Mouse (Mus musculus) retina, adult 2 months (tissue): Measurements from ENCODE around the gene Acp4.
"Not testable (repeated sequence)": the region's sequence is repeated elsewhere in the genome, so short reads cannot be mapped to it uniquely, and the experiment has no call there.

Source experiments
- DNase-seq: peaks from one replicate; pipeline ENCODE4 v3.0.0-alpha.2; 2012; ENCODE audit warnings: low read depth, low spot score

The Acp4 gene

DNA sequence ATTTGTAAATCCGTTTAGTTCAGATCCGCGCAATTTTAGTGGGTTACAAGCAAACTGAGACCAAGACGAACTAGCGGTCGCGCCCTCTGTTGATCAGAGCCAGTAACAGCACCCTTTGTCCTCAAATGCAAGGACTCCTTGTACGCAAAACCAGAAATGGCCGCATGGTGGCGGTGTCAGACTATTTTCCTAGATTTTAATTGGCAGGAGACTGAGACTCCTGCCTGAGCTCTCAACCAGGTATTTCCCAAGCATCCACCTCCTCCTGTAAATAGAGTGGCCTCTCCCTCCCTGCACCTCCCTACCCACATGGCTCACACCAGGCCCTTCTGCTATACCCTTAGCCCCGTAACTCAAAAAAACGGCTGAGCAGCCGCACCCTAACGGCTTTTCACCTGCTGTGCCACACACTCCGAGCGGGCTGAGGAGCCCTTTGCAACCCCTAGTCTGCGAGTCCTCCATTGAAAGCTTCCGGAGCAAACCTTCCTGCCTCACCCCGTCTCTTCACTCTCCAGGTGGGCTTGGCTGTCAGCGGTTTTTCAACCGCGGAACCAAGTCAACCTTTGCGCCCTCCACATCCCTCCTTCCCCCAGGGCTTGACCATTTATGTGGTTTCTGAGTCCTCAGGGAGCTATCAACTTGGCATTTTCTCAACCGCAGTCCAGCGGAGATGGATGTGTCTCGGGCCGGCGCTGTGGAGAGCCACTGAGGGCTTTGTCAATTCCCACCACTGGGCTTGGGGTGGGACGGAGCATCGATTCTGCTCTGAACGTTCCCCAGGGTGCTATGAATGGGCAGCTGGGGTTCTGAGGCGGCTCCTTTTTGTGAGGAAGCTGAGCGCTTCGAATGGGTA lies 5.8 kb upstream of the Acp4 start:
- DNase-seq: peak; percentile 82

DNA sequence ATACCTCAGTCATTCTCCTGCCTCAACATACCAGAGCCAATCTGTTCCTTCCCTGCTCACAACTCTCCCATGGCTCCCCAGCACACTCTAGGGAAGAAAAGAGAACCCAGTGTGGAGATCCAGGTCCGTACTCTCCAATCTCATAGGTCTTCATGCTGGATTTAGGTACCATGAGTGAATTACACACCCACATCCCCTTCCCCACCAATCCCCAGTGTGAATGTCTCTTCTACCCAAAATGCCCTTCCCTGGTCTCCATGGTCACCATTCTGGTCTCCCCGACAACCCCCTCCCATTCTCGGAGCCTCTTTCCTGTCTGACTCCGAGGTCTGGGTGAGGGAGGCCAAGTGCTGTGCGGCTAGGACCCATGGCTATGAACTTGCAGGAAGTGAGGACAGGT lies 4.0 kb upstream of the Acp4 start, which contains the start of gene Gm15517:
Gm15517 (plus strand) TSS at position 301 of the 400 bp plus-strand sequence.
- no peak for DNase-seq

DNA sequence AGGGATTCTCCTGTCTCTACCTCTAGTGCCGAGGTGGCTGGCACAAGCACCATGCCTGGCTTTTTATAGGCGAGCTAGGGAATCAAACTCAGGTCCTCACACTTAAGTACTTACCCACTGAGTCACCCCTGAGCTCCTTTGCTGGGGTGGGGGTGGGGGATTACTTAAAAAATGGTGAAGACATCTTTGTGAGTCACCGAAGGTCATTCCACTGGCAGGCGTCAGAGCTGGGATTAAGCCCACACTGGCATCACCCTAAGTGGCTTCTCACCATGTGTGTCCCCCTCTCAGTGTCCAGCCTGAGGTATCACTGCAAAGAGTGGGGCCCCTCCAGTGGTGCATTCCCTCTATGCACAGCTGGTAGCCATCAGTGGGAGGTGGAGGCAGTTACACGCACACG lies 3.2 kb upstream of the Acp4 start:
- DNase-seq: no peak

DNA sequence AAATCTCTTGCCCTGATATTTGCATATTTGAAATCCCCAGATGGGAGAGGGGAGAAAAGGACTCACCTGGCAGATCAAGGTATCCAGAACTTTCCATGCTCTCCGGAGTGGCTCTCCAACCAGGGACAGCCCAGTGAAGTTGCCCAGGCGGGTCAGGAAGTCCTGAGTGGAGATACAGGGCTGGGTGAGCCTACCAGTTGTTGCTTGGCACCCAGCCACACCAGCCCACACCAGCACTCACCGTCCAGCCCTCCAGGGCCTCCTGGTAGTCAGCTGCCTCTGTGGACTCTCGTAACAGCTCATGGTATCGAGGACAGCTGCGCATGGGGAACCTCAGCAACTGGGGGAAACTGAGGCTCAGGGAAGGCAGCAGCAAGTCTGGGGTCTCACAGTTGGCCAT lies 2.2 kb downstream of the Acp4 start:
- DNase-seq: no peak

DNA sequence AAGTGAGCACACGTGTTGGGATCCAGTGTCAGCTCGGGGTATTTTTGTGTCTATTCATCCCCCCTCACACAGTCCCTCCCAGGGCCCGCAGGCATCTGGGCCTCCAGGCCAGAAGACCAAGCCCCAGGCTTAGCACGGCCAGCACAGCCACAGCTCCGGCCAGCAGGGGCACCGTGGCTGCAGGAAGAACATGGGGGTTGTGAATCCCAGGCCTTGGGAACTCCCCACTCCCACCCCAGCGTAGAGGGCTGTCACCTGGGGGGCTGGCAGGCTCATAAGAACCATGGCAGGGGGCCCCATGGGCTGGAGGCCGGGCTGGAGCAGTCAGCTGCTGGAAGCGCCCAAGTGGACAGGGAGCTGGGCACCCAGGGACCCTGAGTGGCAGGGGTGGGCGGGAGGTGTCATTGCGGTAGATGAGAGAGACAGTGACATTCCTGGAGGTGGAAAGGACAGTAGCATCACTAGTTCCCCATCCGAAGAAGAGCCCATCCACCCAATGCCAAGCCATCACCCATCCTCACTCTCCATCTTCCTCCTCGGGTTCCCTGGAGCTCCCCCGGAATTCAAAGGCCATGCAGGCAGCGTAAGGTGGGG lies 4.1 kb downstream of the Acp4 start:
- DNase-seq: no peak

DNA sequence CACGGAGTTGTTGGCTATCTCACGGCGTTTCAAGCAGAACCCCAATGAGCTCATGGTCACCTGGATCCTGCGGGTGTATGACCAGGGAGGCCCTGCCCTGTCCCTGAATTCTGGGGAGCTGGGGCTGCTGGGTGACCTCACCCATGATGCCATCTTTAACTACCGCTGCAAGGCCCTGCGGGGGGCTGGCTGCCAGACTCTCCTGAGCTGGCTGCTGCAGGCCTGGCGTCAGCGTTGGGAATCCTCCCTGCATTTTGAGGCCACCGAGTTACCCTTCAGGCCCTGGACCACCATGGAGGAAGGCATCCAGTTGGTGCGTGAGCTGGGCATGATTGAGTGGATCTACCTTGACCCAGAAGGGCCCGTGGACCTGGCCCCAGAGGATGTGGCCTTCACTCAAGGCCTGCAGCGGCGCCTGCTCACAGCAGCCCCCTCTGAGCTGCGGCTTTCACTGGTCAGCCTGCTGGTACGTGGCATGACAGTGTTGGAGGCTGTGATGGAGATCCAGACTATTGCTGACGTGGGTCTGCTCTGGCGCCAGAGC lies 6.4 kb downstream of the Acp4 start:
- DNase-seq: not testable (repeated sequence)

DNA sequence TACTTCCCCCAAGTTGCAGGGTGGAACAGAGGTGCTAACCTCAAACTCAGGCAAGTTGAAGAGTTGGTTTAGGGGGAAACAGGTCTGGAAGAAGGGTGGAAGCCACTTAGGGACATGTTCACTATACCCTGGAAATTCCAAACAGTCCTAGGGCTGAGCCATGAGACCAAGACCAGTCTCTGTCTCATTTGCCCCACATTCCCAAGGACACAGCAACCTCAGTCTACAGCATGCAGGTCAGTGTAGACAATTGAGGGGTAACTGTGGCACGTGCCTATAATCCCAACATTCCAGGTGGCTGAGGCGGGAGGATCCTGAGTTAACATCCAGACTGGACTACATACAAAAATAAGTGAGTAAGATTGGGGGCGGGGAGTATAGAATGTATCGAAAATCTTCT lies 7.9 kb downstream of the Acp4 start:
- DNase-seq: no peak

DNA sequence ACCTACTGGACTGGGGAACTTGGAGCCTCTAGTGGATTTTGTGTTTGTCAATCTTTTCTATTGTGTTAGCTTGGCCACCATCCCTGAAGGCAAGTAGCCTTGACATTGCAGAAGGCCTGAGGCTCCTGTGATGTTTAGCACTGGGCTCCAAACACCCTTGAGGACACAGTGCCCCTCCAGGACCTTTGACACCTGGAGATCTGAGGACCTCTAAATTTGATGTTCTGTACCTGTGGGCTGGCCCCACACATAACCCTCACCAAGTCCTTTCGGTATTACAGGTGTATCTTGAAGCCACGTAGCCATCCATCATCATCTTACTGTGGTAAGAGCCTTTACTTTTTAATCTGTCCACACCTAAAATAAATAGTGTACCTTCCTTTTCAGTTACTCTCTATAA lies 9.2 kb downstream of the Acp4 start:
- DNase-seq: no peak

DNA sequence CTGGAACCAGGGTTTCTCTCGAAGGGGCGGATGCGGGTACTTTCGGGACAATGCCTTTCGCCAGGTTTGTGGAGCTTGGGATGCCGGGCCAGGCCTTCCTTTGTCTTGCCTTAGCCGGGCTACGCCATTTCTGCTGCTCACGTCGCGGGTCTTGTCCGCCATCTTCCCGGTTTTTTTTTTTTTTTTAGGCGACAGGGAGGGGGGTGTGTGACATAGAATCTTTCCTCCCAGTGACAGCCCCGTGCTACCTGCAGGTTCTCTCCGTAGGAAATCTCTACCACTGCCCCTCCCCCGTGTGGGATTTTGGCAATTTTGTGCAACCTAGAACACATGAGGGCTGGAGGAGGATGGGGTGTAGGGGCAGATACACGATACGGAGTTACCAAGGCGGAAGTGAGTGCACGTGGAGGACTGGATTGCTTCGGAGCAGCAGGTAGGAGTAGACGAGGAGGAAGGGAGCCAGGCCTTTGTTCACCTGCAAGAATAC lies 10.2 kb downstream of the Acp4 start:
- no peak for DNase-seq

DNA sequence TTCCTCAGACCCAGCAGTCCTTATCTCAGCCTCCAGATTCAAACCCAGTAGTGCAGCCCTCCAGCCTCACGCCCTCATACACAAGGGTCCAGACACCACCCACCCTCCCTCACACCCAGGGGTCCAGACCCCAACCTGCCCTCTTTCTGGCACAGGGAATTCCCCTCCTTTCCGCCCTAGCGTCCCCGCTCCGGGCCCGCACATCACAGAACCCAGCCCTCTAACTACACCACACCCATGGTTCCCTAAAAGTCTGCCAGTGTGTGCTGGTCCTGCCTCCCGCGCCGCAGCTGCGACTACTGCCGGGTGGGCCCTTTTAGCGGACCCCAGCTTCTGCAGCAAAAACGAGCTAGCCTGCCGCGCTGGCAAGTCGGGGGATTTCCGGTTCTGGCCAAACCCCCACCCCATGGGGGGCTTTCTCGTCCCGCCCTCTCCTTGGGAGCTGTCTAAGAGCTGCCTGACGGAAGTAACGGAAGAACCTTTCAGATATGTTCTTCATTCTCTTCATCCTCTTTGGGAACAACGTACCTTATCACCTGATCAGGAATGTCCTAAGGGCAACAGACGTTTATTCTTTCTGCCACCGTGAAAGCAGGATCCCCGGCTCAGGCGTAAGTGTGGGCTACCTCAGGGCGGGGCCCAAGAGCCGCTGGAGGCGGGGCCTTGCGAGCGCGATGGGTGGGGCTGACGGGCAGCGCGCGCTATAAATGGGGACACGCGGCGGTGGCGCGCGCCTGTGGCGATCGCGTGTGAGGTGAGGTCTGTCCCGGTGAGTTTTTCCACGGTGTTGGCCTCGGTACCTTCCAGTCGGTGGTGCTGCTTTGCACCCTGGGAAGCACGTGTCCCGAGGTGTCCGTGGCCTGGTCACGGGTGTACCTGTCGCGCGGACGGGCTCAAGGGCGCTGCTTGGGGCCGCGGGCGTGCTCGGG lies 10.9 kb downstream of the Acp4 start, which contains the start of the genes 1700028J19Rik and 2410002F23Rik:
1700028J19Rik (minus strand) TSS at position 641 of the 929 bp plus-strand sequence.
2410002F23Rik (plus strand) TSS at position 668 of the 929 bp plus-strand sequence.
- DNase-seq: peak; percentile 89

DNA sequence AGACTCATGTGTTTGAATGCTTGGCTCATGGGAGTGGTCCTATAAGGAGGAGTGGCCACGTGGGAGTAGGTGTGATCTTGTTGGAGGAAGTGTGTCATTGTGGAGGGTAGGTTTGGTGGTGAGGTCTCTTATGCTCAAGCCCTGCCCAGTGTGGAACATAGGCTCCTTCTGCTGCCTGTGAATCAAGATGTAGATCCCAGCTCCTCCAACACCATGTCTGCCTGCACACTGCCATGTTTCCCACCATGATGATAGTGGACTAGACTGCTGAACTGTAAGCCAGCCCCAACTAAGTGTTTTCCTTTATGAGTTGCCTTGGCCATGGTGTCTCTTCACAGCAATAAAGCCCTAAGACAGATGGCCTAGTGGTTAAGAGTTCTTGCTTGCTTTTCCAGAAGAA lies 13.1 kb downstream of the Acp4 start:
- no peak for DNase-seq

DNA sequence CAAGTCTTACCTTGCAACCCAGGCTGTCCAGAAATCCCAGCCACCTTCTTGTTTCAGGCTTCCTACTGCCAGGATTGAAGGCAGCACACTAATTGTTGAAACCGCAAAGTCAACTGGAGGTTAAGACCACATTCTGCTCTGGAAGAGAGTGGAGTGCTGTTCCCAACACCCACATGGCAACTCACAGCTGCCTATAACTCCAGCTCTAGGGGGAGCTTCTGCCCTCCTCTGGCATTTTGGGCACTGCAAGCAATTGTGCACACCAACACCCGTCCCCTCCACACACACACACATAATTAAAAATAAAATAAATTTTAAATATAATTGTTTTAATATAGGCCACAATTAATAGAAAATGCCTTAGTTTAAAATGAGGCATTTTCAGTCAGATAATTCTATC lies 16.0 kb downstream of the Acp4 start:
- DNase-seq: no peak

DNA sequence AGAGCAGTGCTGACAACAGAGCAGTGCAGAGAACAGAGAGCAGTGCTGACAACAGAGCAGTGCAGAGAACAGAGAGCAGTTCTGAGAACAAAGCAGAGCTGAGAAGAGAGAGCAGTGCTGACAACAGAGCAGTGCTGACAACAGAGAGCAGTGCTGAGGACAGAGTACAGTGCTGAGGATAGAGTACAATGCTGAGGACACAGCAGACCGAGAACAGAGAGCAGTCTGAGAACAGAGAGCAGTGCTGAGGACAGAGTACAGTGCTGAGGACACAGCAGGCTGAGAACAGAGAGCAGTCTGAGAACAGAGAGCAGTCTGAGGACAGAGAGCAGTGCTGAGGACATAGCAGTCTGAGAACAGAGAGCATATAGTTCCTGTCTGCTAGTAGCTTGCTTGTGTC lies 16.5 kb downstream of the Acp4 start:
- DNase-seq: no peak

DNA sequence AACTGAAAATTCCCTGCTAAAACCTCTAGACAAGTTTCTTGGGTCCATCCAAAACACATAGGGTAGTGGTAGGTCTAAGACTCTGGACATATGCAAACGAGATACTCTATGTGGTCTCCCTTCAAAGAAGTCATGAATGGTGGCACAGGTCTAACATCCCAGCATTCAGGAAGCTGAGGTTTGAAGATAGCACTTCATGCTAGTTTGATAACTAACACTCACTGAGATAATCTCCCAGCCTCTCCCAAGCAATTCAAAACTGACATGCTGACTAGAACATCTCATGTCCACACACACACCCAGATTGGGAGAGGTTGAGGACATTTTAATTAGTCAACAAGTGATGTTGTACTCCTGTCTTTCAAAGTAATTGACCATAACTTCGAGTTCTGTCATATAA lies 17.3 kb downstream of the Acp4 start:
- DNase-seq: no peak

DNA sequence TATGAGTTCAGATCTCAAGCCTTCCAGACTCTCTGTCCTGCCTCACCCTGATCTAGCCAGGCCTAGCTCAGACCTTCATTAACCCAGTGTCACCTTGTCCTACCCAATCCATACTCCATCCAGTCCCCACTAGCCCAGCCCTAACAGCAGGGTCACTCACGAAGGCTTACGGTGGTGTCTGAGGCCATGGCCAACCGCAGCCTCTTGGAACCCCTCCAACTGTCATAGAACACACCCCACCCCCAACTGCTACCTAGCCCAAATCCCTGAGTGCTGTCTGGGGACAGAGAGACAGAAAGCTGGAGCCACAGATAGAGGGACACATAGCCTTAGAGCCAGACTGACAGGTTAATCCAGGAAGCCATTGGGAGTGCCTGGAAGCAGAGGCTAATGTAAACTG lies 21.3 kb downstream of the Acp4 start, which contains the start of gene Gm36864:
Gm36864 (plus strand) TSS at position 269 of the 400 bp plus-strand sequence.
- DNase-seq: no peak

DNA sequence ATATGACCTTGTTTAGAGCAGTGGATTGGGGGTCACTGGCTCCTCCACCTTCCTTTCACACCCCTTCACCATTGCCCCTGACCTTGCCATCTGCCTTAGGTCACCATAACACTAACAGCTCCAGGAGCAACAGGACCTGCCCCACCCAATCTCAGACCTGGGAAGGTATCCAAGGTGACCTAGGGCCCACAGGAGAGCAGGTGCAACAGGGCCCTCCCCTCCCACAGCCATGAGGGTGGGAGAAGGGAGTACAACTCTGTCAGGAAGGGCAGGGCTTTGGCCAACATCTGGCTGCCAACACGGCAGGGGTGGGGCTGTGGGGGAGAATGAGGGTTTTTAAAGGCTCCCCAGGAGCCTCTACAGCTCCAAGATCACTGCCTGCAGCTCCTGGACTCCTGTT lies 32.1 kb downstream of the Acp4 start, which contains the start of gene Klk1:
Klk1 (plus strand) TSS at position 285 of the 400 bp plus-strand sequence.
- DNase-seq: no peak

DNA sequence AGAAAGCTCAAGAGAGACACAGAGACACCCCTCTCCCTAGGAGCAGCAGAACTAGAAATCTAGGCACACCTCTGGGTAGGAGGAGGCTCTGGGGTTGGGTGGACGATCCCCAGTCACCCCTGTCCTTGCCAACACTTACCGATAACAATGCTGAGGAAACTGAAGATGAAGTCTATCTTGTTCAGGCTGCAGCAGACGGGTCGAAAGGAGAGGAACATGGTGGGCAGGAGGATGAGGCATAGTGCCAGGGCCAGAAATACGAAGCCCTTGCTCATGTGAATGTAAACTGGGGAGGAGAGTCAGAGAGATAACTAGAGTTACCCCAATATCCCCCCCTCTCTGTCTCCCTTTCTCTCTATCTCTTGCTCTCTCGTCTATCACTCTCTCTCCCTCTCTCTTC lies 34.8 kb downstream of the Acp4 start:
- DNase-seq: not testable (repeated sequence)

DNA sequence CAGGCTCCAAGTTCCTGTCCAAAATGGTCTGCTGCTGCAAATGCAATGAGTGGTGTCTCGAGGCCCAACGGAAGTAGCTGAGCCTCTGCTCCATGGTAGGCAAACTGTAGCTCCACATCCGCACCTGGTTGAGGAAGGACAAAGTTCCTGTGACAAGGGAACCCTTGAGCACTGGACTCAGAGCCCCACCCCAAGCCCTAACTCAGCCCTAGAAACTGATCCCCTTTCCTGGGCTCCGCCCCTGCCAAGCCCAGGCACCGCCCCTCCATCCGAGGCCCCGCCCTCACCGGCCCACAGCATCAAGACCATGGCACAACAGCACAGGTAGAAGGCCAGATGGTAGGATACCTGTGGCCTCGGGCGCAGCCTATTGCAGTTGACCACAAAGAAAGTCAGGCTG lies 35.6 kb downstream of the Acp4 start:
- not testable (repeated sequence) for DNase-seq

DNA sequence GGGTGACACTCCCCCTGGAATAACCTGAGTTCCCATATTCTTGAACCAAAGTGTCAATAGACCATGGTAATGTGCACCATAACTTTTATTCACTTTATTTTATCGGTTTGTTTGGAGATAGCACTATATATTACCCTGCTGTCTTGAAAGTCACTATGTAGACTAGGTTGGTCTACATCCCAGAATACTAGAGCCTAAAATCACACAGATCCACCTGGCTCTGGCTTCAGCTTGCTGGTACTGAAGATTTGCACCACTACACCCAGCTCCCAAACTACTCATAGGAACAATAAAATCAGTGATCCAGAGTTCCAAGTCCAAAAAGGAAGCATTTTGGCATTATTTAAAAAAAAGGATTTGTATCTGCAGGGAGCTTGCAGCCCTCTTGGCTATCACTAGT lies 41.5 kb downstream of the Acp4 start, which contains the start of gene Klk1b5:
Klk1b5 (plus strand) TSS at position 301 of the 400 bp plus-strand sequence.
- DNase-seq: no peak

DNA sequence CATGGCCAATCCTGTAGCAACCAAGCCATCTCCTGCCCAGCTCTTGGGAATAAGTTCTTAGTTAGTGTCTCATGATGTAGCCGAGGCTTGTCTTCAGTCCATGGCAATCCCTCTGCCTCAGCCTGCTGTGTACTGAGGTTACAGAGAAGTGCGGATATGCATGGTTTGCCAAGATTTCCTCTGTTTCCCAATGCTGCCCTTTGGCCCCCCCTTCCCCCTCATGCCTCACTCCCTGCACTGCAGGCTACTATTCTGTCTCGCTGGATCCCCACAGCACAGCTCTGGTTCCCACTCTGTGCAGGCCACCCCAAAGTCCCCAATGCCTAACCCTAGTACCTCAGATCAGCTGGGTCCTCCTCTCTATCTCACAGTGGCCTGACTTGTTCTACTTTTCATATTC lies 48.9 kb downstream of the Acp4 start:
- no peak for DNase-seq

DNA sequence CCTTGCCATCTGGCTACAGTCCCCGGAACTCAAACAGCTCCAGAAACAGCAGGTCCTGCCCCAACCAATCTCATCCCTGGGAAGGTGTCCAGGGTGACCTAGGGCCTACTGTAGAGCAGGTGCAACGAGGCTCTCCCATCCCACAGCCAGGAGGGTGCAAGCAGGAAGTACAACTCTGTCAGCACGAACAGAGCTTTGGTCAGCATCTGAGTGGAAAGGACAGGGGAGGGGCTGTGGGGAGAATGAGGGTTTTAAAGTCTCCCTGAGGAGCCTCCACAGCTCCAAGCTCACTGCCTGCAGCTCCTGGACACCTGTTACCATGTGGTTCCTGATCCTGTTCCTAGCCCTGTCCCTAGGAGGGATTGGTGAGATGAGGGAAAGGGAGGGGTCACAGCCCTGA lies 50.0 kb downstream of the Acp4 start, which contains the start of gene Klk1b4:
Klk1b4 (plus strand) TSS at position 301 of the 400 bp plus-strand sequence.
- DNase-seq: not testable (repeated sequence)
